9 mouse cellular contexts compared by ENCODE assay signal in the genomic region with DNA sequence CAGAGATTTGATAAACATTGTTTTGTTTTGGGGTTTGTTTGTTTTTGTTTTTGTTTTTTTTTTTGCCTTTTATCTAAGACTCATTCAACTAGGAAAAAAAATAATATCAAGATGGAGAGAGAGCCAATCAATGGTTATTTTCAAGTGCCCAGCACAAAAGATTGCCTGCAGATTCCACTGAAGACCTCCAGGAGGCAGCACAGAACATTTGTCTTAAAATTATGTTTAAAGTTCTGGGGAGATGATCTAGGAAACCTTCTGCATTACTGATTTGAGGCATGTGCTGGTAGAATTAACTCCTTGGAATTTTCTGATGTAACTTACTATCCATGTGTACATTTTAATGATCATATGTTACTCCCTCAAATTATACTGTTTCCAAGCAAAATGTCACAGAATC.
A peak's percentile ranks its signal among the peaks of the same experiment; 100 is the strongest.
DNase-seq lines count a peak whose midpoint lies in the region; ATAC-seq and TF ChIP-seq lines count a peak whose summit lies in the region.
"Had no signal": no experiment of that assay in that cellular context is flagged by ENCODE, and none has a peak within 500 bp of the region (broad histone marks: within the 10 kb centered on the region; RNA-seq: fewer than 3 reads in every experiment).

No protein-coding gene starts in this region.

- in situ Hi-C loops in ES-E14 (cut with MboI; ENCODE audit: low sequenced_read_pairs in 2 of 2, unreplicated experiment in 2 of 2) = no loop called here

- TF ChIP-seq CTCF in liver, embryonic 14.5 days (IDR thresholded peaks at IDR 0.05; ENCODE audit: low read depth) = peak; percentile 24; the same call in 1 of the 2 replicates

- H3K9ac ChIP-seq in liver, embryonic 14.5 days (replicated peaks) = no peak overlapping the region
- no peak overlapping the region for H3K9ac ChIP-seq in ES-E14 (ENCODE audit: insufficient read depth, low read depth, low read length, poor library complexity, severe bottlenecking)

- H3K36me3 ChIP-seq in liver, embryonic 14.5 days (replicated peaks; ENCODE audit: control insufficient read depth, insufficient read depth, low read depth) = no peaks in the 10 kb centered on the region
- no peaks in the 10 kb centered on the region for H3K36me3 ChIP-seq in ES-E14 (ENCODE audit: control insufficient read depth, insufficient read depth, low read length, poor library complexity, severe bottlenecking)
- H3K36me3 ChIP-seq: heart, embryonic 10.5 days had no signal

- no peak overlapping the region for H3K27ac ChIP-seq in liver, embryonic 14.5 days
- H3K27ac ChIP-seq in ES-E14 (ENCODE audit: insufficient read depth, low read depth, low read length, poor library complexity, severe bottlenecking) = no peak overlapping the region
- H3K27ac ChIP-seq: heart, embryonic 10.5 days; macrophage had no signal

- H3K4me1 ChIP-seq in liver, embryonic 14.5 days (replicated peaks; ENCODE audit: control insufficient read depth in 2 of 2, insufficient read depth in 2 of 2, low read length in 1 of 2) = no peaks in the 10 kb centered on the region; a peak in 1 of 4 replicates
- no peaks in the 10 kb centered on the region for H3K4me1 ChIP-seq in ES-E14 (ENCODE audit: control insufficient read depth in 2 of 2, insufficient read depth in 2 of 2, low read length in 2 of 2, poor library complexity in 1 of 2)
- H3K4me1 ChIP-seq: heart, embryonic 10.5 days had no signal

- H3K4me3 ChIP-seq in liver, embryonic 14.5 days (ENCODE audit: insufficient read depth in 1 of 2, low read depth in 2 of 2, low read length in 2 of 2) = no peak overlapping the region
- H3K4me3 ChIP-seq in ES-E14 (ENCODE audit: insufficient read depth in 1 of 2, low read depth in 1 of 2, low read length in 2 of 2, poor library complexity in 1 of 2, severe bottlenecking in 1 of 2) = no peak overlapping the region
- H3K4me3 ChIP-seq: heart, embryonic 10.5 days had no signal

- no peak for TF ChIP-seq EP300 in liver, embryonic 14.5 days (IDR thresholded peaks at IDR 0.05; ENCODE audit: low read depth)

- DNase-seq in liver, embryonic 14.5 days (ENCODE audit: low read depth in 3 of 3, low spot score in 3 of 3) = peak in 1 of 3 experiments; percentile 2
- DNase-seq in liver (no peak), ES-E14 (ENCODE audit: low read depth, low spot score) (peak; percentile 26)
- peak; percentile 2 for DNase-seq in brain, adult 2 months (ENCODE audit: low read depth, low spot score)
- peak; percentile 51 for DNase-seq in naive thymus-derived CD4-positive, alpha-beta T cell, adult 2 months (ENCODE audit: low read depth)
- no peak for DNase-seq in frontal cortex, postnatal 36 days (ENCODE audit: low spot score in 2 of 2)
- DNase-seq in heart, postnatal 4 days = no peak

- no peaks in the 10 kb centered on the region for H3K9me3 ChIP-seq in liver, embryonic 14.5 days (ENCODE audit: control insufficient read depth, low read length)
- H3K9me3 ChIP-seq in ES-E14 (ENCODE audit: control insufficient read depth, insufficient read depth, low read depth, low read length) = no peaks in the 10 kb centered on the region
- H3K9me3 ChIP-seq: heart, embryonic 10.5 days had no signal

- H3K27me3 ChIP-seq in liver, embryonic 14.5 days (ENCODE audit: control insufficient read depth, insufficient read depth, low read length) = no peaks in the 10 kb centered on the region

- H3K4me2 ChIP-seq in liver, embryonic 14.5 days (ENCODE audit: low read depth) = no peak overlapping the region

- ATAC-seq in liver, embryonic 14.5 days (ENCODE audit: insufficient read depth) = no peak

TF ChIP-seq in ES-E14, 5 proteins besides CTCF, POLR2A, EP300 and RAD21:
- TF ChIP-seq HCFC1 (IDR thresholded peaks at IDR 0.05; ENCODE audit: borderline replicate concordance, insufficient read depth, low read length) = no peak
- no peak for TF ChIP-seq ZC3H11A (IDR thresholded peaks at IDR 0.05; ENCODE audit: borderline replicate concordance, low read depth, low read length)
- no peak for TF ChIP-seq MAFK (IDR thresholded peaks at IDR 0.05; ENCODE audit: insufficient read depth, low read depth, low read length)
- TF ChIP-seq CHD2 (IDR thresholded peaks at IDR 0.05; ENCODE audit: low read depth, low read length) = no peak
- TF ChIP-seq ZNF384 (IDR thresholded peaks at IDR 0.05; ENCODE audit: low read depth, low read length) = no peak
TF ChIP-seq in ES-E14: peak in this region for 0.

Comparison
In these comparisons a context has a peak if more than half of its experiments do, and no peak if none do; other contexts are left out.
1. DNase-seq: peak in ES-E14 (single experiment), brain, adult 2 months (single experiment) and naive thymus-derived CD4-positive, alpha-beta T cell, adult 2 months (single experiment); none in liver (single experiment), frontal cortex, postnatal 36 days (0 of 2) and heart, postnatal 4 days (single experiment).